Mouse (Mus musculus) bone marrow, adult 2 months (tissue): ENCODE measurements around the gene Ahnak. TPM values are rescaled to one million over a fixed set of nuclear protein-coding genes. Genes with fewer than 3 reads are reported as not detected.
A peak's percentile ranks its signal among the peaks of the same experiment; 100 is the strongest.

Experiments
- H3K27ac ChIP-seq: fragments of 200-500 bp; 2 replicates; pipeline ENCODE4 v1.5.1; 2012; ENCODE audit warnings: low read depth, mild to moderate bottlenecking, control low read depth, inconsistent platforms, low read length; ENCODE audit not compliant: control insufficient read depth, poor library complexity, insufficient read depth
- H3K4me1 ChIP-seq: fragments of 200-500 bp; 2 replicates; pipeline ENCODE4 v1.6.1; 2011; ENCODE audit warnings: low read length; ENCODE audit not compliant: control insufficient read depth, insufficient read depth
- H3K4me3 ChIP-seq: fragments of 200-500 bp; replicated peaks from 2 replicates; pipeline ENCODE3; 2011; ENCODE audit warnings: mild to moderate bottlenecking, low read depth, low read length, control low read depth; ENCODE audit not compliant: control insufficient read depth
- CTCF ChIP-seq: fragments of 200-500 bp; IDR thresholded peaks from 2 replicates; pipeline ENCODE4 v1.5.1; 2011; ENCODE audit warnings: low read length, control low read depth; ENCODE audit not compliant: control insufficient read depth, insufficient read depth
- POLR2A ChIP-seq: fragments of 200-500 bp; IDR thresholded peaks from 2 replicates; pipeline ENCODE4 v1.6.1; 2011; ENCODE audit warnings: low read depth, mild to moderate bottlenecking, control low read depth, low read length, borderline replicate concordance; ENCODE audit not compliant: control insufficient read depth
- WGBS: fragments of 180-500 bp; shearing (Covaris S2); methylation state at CpG from one replicate; pipeline ENCODE4 v1.1.7; 2018; 5-methylcytosine and 5-hydroxymethylcytosine counted together
- polyA plus RNA-seq: library from polyadenylated mRNA; stranded (reverse); fragments of >200 nt; gene quantifications from 2 replicates; pipeline ENCODE4 v1.2.4, GENCODE M21; 2011; ENCODE audit warnings: low replicate concordance; ENCODE audit not compliant: missing spikeins, insufficient read depth, insufficient read length

Gene Ahnak
- polyA plus RNA-seq, 1 experiment, result 40.1 TPM

GRCm38 (mm10) chr19:8980771-8981170 lies 8.3 kb upstream of the Ahnak start:
- no peak for TF ChIP-seq CTCF
- no peak; the same call in 1 of the 2 replicates for TF ChIP-seq POLR2A
- Histone ChIP-seq H3K4me3 (no peak overlapping the region), H3K27ac (peak overlapping the region; percentile 32), H3K4me1 (peaks cover 3% of the 10 kb centered on the region)
- WGBS, result 10% methylated on average over 5 of the region's 5 CpGs

GRCm38 (mm10) chr19:8981450-8982168 lies 7.5 kb upstream of the Ahnak start:
- H3K27ac ChIP-seq, result no peak overlapping the region; the same call in 1 of the 2 replicates
- peaks cover 3% of the 10 kb centered on the region for H3K4me1 ChIP-seq

GRCm38 (mm10) chr19:8982303-8983149 lies 6.6 kb upstream of the Ahnak start:
- Histone ChIP-seq H3K4me1 (peaks cover 3% of the 10 kb centered on the region), H3K27ac (peak overlapping the region; percentile 67), H3K4me3 (no peak overlapping the region)
- WGBS, result 57% methylated on average over 5 of the region's 5 CpGs
- TF ChIP-seq POLR2A (no peak), CTCF (no peak)

More at GRCm38 (mm10) chr19:8981450-8982168, 7.5 kb upstream of the Ahnak start:
- TF ChIP-seq CTCF (no peak), POLR2A (no peak)
- WGBS, result 51% methylated on average over 2 of the region's 2 CpGs
- H3K4me3 ChIP-seq, result no peak overlapping the region

- TF ChIP-seq CTCF (no peak), POLR2A (no peak)
- H3K4me1 ChIP-seq, result peaks cover 3% of the 10 kb centered on the region
- peak overlapping the region; percentile 67 for H3K27ac ChIP-seq
- H3K4me3 ChIP-seq, result no peak overlapping the region
- 20% methylated on average over 4 of the region's 4 CpGs for WGBS
Measured at GRCm38 (mm10) chr19:8983150-8983650, 5.9 kb upstream of the Ahnak start.

GRCm38 (mm10) chr19:8984255-8984868 lies 4.7 kb upstream of the Ahnak start:
- 13% methylated on average over 7 of the region's 7 CpGs for WGBS
- H3K27ac ChIP-seq, result peak overlapping the region; percentile 53

DNA sequence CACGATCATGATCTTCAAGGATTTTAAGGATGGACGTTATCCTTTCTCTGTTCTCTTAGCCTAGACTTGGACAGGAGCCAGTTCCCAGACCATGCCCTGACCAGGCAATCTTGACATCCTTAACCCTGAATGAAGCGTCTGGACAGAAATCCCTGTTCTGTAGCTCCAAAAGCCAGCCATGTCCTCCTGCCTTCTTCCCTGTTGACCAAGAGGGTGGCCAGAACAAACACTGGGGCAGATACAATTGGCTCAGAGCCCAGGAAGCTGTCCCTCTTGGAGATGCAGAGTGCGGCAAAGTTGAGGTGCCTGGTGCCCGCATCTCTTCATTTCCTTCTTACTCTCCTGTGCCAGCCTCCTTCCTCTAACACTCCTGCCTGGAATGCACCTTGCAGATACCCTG lies 3.2 kb upstream of the Ahnak start:
- TF ChIP-seq CTCF (no peak), POLR2A (no peak)
- Histone ChIP-seq H3K4me3 (no peak overlapping the region), H3K27ac (no peak overlapping the region), H3K4me1 (peaks cover 2% of the 10 kb centered on the region)
- 85% methylated on average over 5 of the region's 5 CpGs for WGBS

More at GRCm38 (mm10) chr19:8984255-8984868, 4.7 kb upstream of the Ahnak start:
- Histone ChIP-seq H3K4me3 (no peak overlapping the region), H3K4me1 (peaks cover 3% of the 10 kb centered on the region)
- TF ChIP-seq CTCF (no peak), POLR2A (no peak)

GRCm38 (mm10) chr19:8987816-8988215 lies 1.3 kb upstream of the Ahnak start:
- Histone ChIP-seq H3K4me3 (no peak overlapping the region), H3K4me1 (no peaks in the 10 kb centered on the region; the same call in none of the 2 replicates), H3K27ac (no peak overlapping the region)
- WGBS, result 79% methylated on average over 2 of the region's 2 CpGs
- TF ChIP-seq POLR2A (no peak), CTCF (no peak)
